Comparison of ENCODE assay signal across 24 mouse cellular contexts in the genomic region with DNA sequence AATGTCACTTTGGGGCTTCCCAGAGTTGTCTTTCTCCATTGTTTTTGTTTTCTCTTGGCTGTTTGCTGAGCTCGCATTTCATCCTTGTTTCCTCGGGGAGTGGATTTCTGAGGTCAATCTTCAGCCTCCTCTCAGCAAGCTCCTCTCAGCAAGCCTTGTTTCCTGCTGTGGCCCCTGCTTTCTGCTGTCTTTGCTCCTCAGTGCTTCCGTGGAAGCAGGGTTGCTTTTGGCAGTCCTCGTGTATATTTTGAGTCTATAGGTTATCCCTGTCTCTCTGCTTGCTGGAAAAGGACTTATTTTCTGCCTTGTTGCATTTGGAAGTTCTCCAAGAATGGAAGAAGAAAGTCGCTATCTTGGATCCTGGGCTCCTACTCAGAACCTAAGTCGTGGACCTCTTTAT. TPM values are rescaled to one million over a fixed set of nuclear protein-coding genes. Genes with fewer than 3 reads are reported as not detected.
A peak's percentile ranks its signal among the peaks of the same experiment; 100 is the strongest.
DNase-seq lines count a peak whose midpoint lies in the region; ATAC-seq and TF ChIP-seq lines count a peak whose summit lies in the region.
"Had no signal": no experiment of that assay in that cellular context is flagged by ENCODE, and none has a peak within 500 bp of the region (broad histone marks: within the 10 kb centered on the region; RNA-seq: fewer than 3 reads in every experiment).

No protein-coding gene starts in this region.

- no peak overlapping the region for H3K4me2 ChIP-seq in kidney, embryonic 15.5 days
- no peak overlapping the region for H3K4me2 ChIP-seq in lung, embryonic 14.5 days
- H3K4me2 ChIP-seq in embryonic facial prominence, embryonic 14.5 days (ENCODE audit: low read depth, low read length): 0 out of 2 replicates have a peak overlapping the region, but pooled peaks have one; percentile 20
- H3K4me2 ChIP-seq: forebrain, embryonic 12.5 days; hindbrain, embryonic 13.5 days had no signal

- 0 out of 2 replicates have a peak overlapping the region, but pooled peaks have one; percentile 13 for H3K27ac ChIP-seq in kidney, embryonic 15.5 days
- no peak overlapping the region for H3K27ac ChIP-seq in lung, embryonic 14.5 days (ENCODE audit: low read depth)
- no peak overlapping the region for H3K27ac ChIP-seq in embryonic facial prominence, embryonic 14.5 days (replicated peaks; ENCODE audit: low read depth, low read length)
- H3K27ac ChIP-seq: forebrain, embryonic 12.5 days; heart, embryonic 10.5 days; hindbrain, embryonic 13.5 days had no signal

- H3K27me3 ChIP-seq in kidney, embryonic 15.5 days: no peaks in the 10 kb centered on the region
- no peaks in the 10 kb centered on the region for H3K27me3 ChIP-seq in lung, embryonic 14.5 days (ENCODE audit: insufficient read depth, low read length)
- no peaks in the 10 kb centered on the region for H3K27me3 ChIP-seq in embryonic facial prominence, embryonic 14.5 days (replicated peaks; ENCODE audit: control insufficient read depth, insufficient read depth, low read length)
- H3K27me3 ChIP-seq: forebrain, embryonic 12.5 days; hindbrain, embryonic 13.5 days had no signal

- no peak for TF ChIP-seq POLR2A in lung, adult 2 months (IDR thresholded peaks at IDR 0.05; ENCODE audit: borderline replicate concordance, extremely low read depth, low read depth, low read length)

- H3K4me1 ChIP-seq in kidney, embryonic 15.5 days: 0 out of 2 replicates have a peak, but pooled peaks cover 3% of the 10 kb centered on the region
- H3K4me1 ChIP-seq in lung, embryonic 14.5 days (ENCODE audit: insufficient read depth): no peaks in the 10 kb centered on the region
- H3K4me1 ChIP-seq in lung, adult 2 months (ENCODE audit: control insufficient read depth, insufficient read depth, low read length): no peaks in the 10 kb centered on the region
- H3K4me1 ChIP-seq in embryonic facial prominence, embryonic 14.5 days (ENCODE audit: control insufficient read depth, insufficient read depth, low read length): no peaks in the 10 kb centered on the region

- TF ChIP-seq CTCF in lung, embryonic 14.5 days (IDR thresholded peaks at IDR 0.05; ENCODE audit: low read depth): no peak
- TF ChIP-seq CTCF in lung, adult 2 months (IDR thresholded peaks at IDR 0.05; ENCODE audit: insufficient read depth, low read length): no peak

- peak; percentile 8 for DNase-seq in embryo, embryonic 9.5 days (ENCODE audit: extremely low spot score)
- DNase-seq in embryo, embryonic 10 days (ENCODE audit: low spot score): no peak
- no peak for DNase-seq in kidney, postnatal 4 days
- DNase-seq in lung, embryonic 14.5 days: peak; percentile 2
- no peak for DNase-seq in lung, adult 2 months
- DNase-seq in embryonic facial prominence, embryonic 14.5 days (ENCODE audit: low spot score): peak; percentile 58
- DNase-seq: adrenal gland, adult 8-10 months; adrenal gland, postnatal 36 days; B cell, adult 2 months; cerebellum, adult 11-12 months; cerebellum, adult 9-10 months; cerebellum, postnatal 25 days; gastrocnemius, postnatal 10 days; heart, adult 18-20 months; heart, postnatal 10 days; heart, postnatal 4 days had no signal

- H3K36me3 ChIP-seq in kidney, embryonic 15.5 days: no peaks in the 10 kb centered on the region
- H3K36me3 ChIP-seq in lung, embryonic 14.5 days (ENCODE audit: insufficient read depth): no peaks in the 10 kb centered on the region
- no peaks in the 10 kb centered on the region for H3K36me3 ChIP-seq in embryonic facial prominence, embryonic 14.5 days (ENCODE audit: control insufficient read depth, insufficient read depth, low read length)
- H3K36me3 ChIP-seq: forebrain, embryonic 12.5 days; G1E; heart, embryonic 10.5 days; hindbrain, embryonic 13.5 days had no signal

- H3K9me3 ChIP-seq in kidney, embryonic 15.5 days (replicated peaks): no peaks in the 10 kb centered on the region
- H3K9me3 ChIP-seq in lung, embryonic 14.5 days (ENCODE audit: low read depth, low read length): no peaks in the 10 kb centered on the region
- no peaks in the 10 kb centered on the region for H3K9me3 ChIP-seq in embryonic facial prominence, embryonic 14.5 days (ENCODE audit: control insufficient read depth, low read length)
- H3K9me3 ChIP-seq: forebrain, embryonic 12.5 days; G1E; heart, embryonic 10.5 days; hindbrain, embryonic 13.5 days had no signal

- WGBS in kidney, embryonic 15.5 days: 18% methylated on average over 6 of the region's 6 CpGs
- 15% methylated on average over 6 of the region's 6 CpGs for WGBS in lung, embryonic 14.5 days
- WGBS in lung, adult 2 months: 24% methylated on average over 6 of the region's 6 CpGs
- WGBS in embryonic facial prominence, embryonic 14.5 days: 18% methylated on average over 6 of the region's 6 CpGs

- no peak overlapping the region for H3K4me3 ChIP-seq in kidney, embryonic 15.5 days (replicated peaks)
- no peak overlapping the region for H3K4me3 ChIP-seq in lung, embryonic 14.5 days (ENCODE audit: low read depth, low read length)
- no peak overlapping the region for H3K4me3 ChIP-seq in lung, adult 2 months (replicated peaks; ENCODE audit: extremely low read depth, low read depth, low read length)
- no peak overlapping the region for H3K4me3 ChIP-seq in embryonic facial prominence, embryonic 14.5 days (ENCODE audit: low read depth, low read length)
- H3K4me3 ChIP-seq: forebrain, embryonic 12.5 days; heart, embryonic 10.5 days; hindbrain, embryonic 13.5 days had no signal

- ATAC-seq in kidney, embryonic 15.5 days (replicated peaks; ENCODE audit: low FRiP score): no peak
- no peak for ATAC-seq in lung, embryonic 14.5 days (ENCODE audit: insufficient read depth)
- no peak for ATAC-seq in embryonic facial prominence, embryonic 14.5 days (ENCODE audit: low read depth)
- ATAC-seq: CD4-positive, CD25-positive, alpha-beta regulatory T cell, adult 4 months; forebrain, embryonic 16.5 days had no signal

- H3K9ac ChIP-seq in kidney, embryonic 15.5 days: no peak overlapping the region
- no peak overlapping the region for H3K9ac ChIP-seq in lung, embryonic 14.5 days
- H3K9ac ChIP-seq in embryonic facial prominence, embryonic 14.5 days (ENCODE audit: low read depth, low read length): no peak overlapping the region
- H3K9ac ChIP-seq: forebrain, embryonic 12.5 days; hindbrain, embryonic 13.5 days had no signal

RNA-seq across cellular contexts. Expression of a gene that starts 24.9 kb away (rescaled TPM):
- 1.0 and 1.5 TPM in 2 replicates for polyA plus RNA-seq in kidney, embryonic 15.5 days (2015; fragmentation: Nextera tagmentation; extraction: Ambion mirVana)
- 0.53 and 0.58 TPM in 2 replicates for polyA plus RNA-seq in lung, embryonic 14.5 days (2014; fragmentation: Nextera tagmentation; extraction: Ambion mirVana)
- 0.05 and 0.07 TPM in 2 replicates for polyA plus RNA-seq in lung, adult 2 months (2012; rRNA removed)
- 0.39 and 0.64 TPM in 2 replicates for polyA plus RNA-seq in embryonic facial prominence, embryonic 14.5 days (2014; fragmentation: Nextera tagmentation; extraction: Ambion mirVana)
- polyA plus RNA-seq: cortical plate, adult 2 months; G1E had no signal

RNA-seq across cellular contexts. Expression of a gene that starts 28.1 kb away (rescaled TPM):
- polyA plus RNA-seq in kidney, embryonic 15.5 days (2015; fragmentation: Nextera tagmentation; extraction: Ambion mirVana): 44.8 and 49.9 TPM in 2 replicates
- 41.4 and 46.3 TPM in 2 replicates for polyA plus RNA-seq in lung, embryonic 14.5 days (2014; fragmentation: Nextera tagmentation; extraction: Ambion mirVana)
- polyA plus RNA-seq in lung, adult 2 months (2012; rRNA removed): 38.3 and 45.3 TPM in 2 replicates
- polyA plus RNA-seq in embryonic facial prominence, embryonic 14.5 days (2014; fragmentation: Nextera tagmentation; extraction: Ambion mirVana): 35.1 and 37.1 TPM in 2 replicates

RNA-seq across cellular contexts. Expression of a gene that starts 48.0 kb away (rescaled TPM):
- polyA plus RNA-seq in kidney, embryonic 15.5 days (2015; fragmentation: Nextera tagmentation; extraction: Ambion mirVana): 55.7 and 57.7 TPM in 2 replicates
- polyA plus RNA-seq in lung, embryonic 14.5 days (2014; fragmentation: Nextera tagmentation; extraction: Ambion mirVana): 27.4 and 29.7 TPM in 2 replicates
- polyA plus RNA-seq in lung, adult 2 months (2012; rRNA removed): 9.7 and 15.9 TPM in 2 replicates
- 31.7 and 33.3 TPM in 2 replicates for polyA plus RNA-seq in embryonic facial prominence, embryonic 14.5 days (2014; fragmentation: Nextera tagmentation; extraction: Ambion mirVana)

Comparison
In these comparisons a context has a peak if more than half of its experiments do, and no peak if none do; other contexts are left out.
1. DNase-seq: peak in embryo, embryonic 9.5 days (single experiment), lung, embryonic 14.5 days (single experiment) and embryonic facial prominence, embryonic 14.5 days (single experiment); none in embryo, embryonic 10 days (single experiment), kidney, postnatal 4 days (0 of 2) and lung, adult 2 months (single experiment).